Mouse (Mus musculus): ENCODE results near the gene Tspan31.
A peak's percentile ranks its signal among the peaks of the same experiment; 100 is the strongest.
"Not testable (repeated sequence)": the region's sequence is repeated elsewhere in the genome, so short reads cannot be mapped to it uniquely, and the experiment has no call there.

The Tspan31 gene

DNA sequence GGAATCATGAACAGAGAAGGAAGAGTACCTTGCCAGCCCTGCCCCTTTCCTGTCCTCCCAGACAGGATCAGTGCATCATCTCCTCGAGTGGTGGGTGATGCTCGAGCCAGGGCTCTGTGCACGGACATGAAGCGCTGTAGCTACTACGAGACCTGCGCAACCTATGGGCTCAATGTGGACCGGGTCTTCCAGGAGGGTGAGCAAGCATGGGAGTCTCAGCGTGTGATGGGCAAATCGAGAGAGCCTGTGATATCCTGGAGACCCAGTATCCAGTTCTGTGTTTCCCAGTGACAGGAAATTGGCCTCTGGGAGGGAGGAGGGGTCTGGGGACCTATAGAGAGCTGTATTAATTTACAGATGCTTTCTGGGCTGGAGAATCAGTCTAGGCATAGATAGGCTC is 15.0 kb upstream of the Tspan31 start:
- DNase-seq (ENCODE audit: extremely low spot score, low spot score) = no peak

DNA sequence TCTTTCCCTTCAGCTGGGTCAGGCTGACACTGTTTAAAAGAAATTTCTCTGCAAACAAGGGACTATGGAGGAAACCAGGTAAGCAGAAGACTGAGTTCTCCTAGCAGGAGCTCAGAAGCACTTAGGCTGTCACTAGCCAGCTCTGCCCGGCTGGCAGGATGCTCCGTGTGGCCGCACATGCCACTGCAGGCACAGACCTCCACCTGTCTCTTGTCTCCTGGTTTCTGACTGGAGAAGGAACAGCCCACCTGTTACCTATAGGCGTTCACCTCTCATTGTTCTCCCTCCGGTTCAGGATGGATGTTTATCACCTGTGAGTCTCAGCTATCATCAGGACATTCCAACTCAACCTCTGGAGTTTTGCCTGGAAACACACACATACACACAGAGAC is 13.8 kb upstream of the Tspan31 start:
- no peak for DNase-seq (ENCODE audit: extremely low spot score, low spot score)

DNA sequence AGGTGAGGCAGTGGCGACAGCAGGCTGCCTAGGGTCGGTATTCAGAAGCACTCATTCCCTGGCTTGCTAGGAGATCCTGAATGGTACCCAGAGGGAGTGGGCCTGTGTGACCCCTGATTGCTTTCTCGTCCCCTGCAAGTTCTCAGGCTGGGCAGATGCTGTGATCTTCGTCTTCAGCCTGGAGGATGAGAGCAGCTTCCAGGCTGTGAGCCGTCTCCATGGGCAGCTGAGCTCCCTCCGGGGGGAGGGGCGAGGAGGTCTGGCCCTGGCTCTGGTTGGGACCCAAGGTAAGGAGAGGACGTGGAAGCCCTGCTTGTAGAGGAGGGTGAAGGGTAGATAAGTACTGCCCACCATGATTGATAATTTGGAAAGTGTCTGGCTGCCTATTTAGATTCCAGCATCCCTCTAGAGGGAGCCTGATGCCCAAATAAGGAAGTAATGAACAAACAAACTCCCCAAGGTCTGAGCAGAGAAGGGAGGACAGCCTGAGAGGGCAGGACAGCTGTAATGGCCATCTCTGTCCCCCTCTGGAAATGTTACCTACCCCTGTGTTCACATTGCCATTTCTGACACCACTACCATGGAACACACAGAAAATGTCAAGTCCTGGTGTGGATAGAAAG is 13.3 kb upstream of the Tspan31 start:
- DNase-seq (ENCODE audit: extremely low spot score, low spot score) = no peak

DNA sequence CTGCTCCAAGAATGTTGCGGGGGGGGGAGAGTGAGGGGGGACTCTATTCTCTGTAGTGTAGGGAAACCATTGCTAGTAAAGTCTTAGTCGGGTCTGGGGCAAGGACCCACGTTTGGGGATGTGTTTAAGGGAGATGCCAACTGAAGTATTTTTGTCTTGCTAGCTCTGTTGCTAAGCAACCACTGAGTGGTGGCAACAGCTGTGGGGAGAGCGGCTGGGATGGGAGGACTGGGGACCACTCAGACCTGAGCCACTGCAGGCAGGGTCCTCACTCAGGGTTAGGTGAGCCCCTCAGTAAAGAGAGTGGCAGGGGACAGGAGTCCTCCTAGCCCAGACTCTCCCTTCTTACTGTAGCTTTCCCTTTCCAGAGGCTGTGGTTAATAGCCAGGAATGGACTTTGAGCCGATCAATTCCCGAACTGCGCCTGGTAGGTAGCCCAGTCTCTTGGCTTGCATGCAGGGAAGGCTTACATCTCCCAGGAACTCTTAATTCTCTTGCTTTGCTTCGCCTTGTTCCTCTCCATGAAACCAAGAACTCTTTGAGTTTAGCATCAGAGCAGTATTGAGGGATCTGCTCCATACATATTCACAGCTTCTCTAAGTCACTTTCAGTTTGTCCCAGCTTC is 12.0 kb upstream of the Tspan31 start:
- peak; percentile 56 for DNase-seq (ENCODE audit: extremely low spot score, low spot score)

DNA sequence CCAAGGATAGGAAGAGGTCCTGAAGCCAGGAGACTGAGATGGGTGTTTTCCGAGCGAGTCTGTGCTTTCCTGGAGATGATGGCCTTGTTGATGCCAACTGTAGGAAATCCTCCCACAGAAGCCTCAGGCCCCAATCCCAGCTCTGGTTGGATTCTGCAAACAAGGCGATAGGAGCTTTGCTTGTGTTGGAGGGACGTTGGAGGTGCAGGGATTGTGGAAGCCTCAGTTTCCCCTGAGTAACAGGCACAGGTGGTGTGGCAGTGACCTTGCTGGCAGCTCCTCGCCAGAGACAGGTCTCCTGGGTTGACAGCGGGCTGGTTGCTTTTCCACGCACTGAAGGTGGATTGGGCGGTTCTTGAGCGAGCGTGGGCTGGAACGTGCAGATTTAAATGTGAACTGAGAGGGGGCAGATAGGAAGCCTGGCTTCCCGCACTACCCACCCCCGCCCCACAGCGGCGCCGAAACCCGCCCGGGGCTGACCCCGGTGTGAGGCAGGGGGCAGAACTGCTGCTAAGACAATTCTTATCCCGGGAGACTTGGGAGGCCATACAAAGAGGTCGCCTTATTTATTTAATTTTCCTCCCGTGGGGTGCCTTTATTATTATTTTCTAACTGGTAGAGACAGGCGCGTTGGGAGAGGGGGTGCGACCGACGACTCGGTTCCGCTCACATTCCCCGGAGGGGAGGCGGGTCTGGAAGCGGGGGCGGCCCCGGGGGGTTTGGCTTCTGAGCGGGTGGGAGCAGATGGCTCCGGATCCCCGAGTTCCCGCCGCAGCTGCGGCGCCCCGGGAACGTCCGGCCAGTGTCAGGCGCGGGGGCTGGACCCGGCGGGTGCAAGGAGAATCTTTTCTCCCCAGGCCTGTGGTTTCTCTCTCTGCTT is 11.1 kb upstream of the Tspan31 start:
- DNase-seq (ENCODE audit: extremely low spot score, low spot score) = peak; percentile 44

DNA sequence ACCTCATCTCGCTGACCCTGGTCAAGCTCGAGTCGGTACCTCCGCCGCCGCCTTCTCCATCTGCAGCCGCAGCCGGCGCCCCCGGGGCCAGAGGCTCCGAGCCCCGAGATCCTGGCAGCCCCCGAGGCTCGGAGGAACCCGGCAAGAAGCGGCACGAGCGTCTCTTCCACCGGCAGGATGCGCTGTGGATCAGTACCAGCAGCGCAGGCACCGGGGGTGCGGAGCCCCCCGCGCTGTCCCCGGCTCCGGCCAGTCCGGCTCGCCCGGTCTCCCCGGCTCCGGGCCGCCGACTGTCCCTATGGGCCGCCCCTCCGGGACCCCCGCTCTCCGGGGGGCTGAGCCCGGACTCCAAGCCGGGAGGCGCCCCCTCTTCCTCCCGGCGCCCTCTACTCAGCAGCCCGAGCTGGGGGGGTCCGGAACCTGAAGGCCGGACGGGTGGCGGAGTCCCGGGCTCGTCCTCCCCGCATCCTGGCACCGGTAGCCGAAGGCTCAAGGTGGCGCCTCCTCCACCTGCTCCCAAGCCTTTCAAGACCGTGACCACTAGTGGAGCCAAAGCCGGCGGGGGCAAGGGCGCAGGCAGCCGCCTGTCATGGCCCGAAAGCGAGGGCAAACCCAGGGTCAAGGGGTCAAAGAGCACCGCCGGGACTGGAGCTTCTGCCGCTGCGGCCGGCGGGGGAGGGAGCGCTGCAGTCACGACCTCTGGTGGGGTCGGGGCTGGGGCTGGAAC is 9.8 kb upstream of the Tspan31 start:
- DNase-seq (ENCODE audit: extremely low spot score, low spot score) = peak; percentile 48

DNA sequence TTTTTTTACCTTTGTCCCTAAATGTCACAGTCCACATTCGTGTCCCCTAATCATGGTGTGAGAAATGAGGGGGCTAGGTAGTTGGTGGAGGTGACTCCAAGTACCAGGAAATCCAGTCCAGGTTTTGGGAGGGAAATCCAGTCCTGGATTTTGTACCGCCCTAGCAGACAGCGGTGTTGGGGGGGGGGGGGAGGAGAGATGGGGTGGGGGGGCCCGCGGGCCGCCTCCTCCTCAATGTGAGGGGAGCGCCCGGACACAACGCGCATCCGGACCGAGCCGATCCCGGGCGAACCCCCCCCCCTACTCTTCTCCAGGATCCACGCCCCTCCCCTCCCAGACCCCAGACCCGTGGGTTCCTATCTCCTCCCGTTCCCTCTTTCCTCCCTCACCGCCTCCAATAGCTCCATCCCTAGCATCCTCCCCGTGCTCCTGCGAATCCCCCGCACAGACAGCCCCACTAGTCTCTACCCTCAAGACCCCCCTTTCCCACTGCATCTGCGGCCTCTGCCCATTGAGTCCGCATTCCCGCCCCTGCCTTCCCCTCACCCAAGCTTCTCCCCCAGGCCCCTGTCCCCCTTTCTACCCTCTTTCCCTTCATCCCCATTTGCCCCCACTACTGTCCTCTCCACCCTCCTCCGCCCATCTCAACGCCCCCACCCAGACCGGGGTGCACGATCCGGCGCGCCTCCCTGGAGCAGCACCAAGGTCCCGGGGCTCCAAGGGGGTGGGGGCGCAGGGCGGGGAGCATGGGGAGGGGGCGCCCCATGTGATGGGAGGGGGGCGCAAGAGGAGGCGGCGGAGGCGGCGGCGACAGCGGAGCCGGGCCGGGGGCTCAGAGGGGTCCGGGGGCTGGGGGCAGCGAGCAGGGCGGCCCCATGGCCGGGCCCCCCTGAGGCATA is 8.9 kb upstream of the Tspan31 start:
- DNase-seq (ENCODE audit: extremely low spot score, low spot score) = peak; percentile 74

DNA sequence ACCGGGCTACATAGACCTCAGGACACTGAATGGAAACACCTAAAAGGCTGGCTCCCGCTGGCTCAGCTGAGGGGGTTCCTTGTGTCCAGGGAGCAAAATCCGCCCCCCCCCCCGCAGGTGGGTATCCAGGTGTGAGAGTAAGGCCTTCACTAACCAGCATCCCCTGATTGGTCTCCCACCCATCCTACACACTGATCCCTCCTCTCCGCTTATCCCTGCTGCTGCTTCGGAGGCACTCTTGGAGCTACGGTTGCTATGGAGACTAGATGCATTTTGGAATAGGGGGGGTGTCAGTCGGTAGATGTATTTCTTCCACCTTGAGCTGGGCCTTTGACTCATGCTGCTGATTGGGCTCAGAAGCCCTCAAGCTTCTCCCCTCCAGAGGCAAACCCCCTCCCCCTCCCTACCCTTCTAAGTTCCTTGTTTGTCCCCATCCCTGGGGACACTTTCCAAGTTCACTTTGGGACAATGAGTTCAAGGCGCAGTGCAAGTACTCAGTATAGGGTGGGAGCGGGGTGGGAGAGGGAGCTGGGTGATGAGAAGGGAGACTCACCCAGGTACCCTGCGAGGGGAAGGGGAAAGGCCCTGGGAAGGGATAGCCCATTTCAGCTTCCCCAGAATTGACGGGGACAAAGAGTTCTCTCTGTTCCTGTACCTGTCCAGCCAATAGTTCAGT is 8.1 kb upstream of the Tspan31 start:
- no peak for DNase-seq (ENCODE audit: extremely low spot score, low spot score)

DNA sequence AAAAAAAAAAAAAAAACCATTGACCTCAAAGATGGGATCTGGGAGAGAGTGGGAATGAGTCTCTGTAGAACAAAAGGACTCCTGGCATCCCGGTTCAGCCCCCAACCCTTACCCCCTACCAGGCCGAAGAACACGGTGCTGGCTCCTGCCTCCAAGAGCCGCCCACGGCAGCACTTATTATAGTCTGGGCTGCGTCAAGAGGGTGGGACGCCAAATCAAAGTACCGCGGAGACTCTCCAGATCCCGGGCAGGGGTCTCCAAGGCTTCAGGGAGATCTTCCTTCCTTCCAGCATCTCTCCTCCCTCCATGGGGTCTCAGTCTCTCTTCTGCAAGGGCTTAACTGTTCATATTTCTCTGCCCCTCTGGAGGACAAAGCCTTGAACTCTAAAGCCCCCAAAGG is 7.5 kb upstream of the Tspan31 start:
- no peak for DNase-seq (ENCODE audit: extremely low spot score, low spot score)

DNA sequence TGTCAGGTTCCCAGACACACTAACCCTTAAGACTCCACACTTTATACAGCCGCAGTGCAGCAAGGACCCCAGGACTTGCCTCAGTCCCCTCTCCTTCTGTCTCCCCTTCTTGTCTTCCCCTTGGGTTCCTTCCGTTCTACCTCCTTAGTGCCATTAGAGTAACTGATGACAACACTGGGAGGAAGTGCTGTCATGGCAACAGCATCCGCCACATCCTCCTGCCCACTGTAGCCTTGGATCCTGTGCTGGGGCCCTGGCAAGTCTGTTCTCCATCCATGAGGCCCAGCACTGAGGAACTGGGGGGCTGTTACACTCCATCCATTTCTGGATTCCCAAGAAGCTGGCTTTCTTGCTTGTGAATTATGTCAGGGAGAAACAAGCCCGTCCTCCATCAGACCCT is 6.0 kb upstream of the Tspan31 start:
- DNase-seq (ENCODE audit: extremely low spot score, low spot score) = no peak

DNA sequence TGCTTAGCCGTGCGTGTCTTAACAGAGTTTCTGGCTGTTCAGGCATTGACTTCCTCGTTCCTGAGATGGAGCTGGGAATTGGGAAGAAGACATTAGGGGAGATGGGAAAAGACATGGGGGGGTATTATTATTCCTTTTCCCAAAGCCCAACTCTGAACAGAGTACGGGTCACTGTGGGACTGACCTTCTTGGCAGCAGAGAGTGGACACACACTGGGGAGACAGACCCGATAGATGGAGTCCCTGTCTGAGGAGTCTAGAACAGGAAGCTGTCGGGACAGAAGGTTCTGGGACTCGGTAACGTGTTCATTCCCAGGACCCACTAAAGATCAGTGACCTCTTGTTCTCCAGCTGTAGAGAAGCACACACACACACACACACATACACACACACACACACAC is 5.6 kb upstream of the Tspan31 start:
- DNase-seq (ENCODE audit: extremely low spot score, low spot score) = no peak

DNA sequence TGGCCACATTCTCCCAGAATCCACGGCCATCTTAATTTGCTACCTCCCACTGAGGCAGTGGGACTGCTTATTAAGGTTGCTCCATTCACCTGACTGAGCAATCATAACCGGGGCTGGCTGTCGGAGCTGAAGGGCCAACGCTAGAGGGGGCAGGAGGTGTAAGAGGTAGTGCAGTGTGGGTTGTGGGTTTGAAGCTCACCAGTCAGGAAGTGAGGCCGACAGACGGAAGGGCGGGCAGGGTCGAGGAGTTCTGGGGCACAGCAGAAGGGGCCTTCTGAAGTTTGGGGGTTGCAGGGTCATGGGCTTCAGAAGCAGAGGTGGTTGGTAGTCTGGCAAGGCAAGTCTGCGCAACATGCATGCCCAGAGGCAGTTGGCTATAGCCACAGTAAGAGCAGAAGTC is 5.0 kb upstream of the Tspan31 start, which contains the start of gene Agap2:
Agap2 (plus strand) TSS at position 205 of the 400 bp plus-strand sequence.
- no peak for DNase-seq (ENCODE audit: extremely low spot score, low spot score)

DNA sequence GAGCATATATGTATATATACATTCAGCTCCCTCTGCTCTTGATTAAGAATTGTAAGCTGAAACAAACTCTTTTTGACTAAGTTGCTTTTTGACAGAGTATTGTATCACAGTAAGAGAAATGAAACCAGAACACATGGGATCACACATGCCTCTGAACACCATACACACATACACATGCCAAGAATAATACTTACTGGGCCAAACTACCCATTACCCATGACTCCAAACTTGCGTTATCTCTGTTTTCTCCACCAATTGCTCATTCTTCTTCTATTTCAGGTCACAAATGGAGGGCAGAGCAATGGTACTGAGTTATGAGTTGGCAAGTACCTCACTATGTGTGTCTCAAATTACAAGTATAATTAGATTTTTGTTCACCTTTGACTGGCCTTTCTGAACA is 3.9 kb upstream of the Tspan31 start:
- DNase-seq (ENCODE audit: extremely low spot score, low spot score) = no peak

DNA sequence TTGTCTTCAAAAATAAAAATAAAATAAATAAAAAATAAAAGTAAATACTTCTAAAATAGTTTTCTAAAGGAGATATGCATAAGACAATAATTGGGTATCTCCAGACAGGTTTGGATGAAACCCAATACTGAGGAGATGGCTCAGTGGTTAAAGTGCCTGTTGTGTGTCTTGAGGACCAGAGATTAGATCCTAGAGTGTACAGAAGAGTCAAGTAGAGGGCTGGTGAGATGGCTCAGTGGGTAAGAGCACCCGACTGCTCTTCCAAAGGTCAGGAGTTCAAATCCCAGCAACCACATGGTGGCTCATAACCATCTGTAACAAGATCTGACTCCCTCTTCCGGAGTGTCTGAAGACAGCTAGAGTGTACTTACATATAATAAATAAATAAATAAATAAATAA is 2.9 kb upstream of the Tspan31 start:
- DNase-seq (ENCODE audit: extremely low spot score, low spot score) = not testable (repeated sequence)

DNA sequence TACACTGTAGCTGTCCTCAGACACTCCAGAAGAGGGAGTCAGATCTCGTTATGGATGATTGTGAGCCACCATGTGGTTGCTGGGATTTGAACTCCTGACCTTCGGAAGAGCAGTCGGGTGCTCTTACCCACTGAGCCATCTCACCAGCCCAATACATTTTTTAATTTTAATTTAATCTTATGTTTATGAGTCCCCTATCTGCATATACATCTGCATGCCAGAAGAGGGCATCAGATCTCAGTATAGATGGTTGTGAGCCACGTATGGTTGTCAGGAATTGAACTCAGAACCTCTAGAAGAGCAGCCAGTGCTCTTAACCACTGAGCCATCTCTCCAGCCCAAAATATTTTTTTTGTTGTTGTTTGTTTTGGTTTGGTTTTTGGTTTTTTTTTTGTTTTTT is 2.2 kb upstream of the Tspan31 start:
- DNase-seq (ENCODE audit: extremely low spot score, low spot score) = not testable (repeated sequence)

DNA sequence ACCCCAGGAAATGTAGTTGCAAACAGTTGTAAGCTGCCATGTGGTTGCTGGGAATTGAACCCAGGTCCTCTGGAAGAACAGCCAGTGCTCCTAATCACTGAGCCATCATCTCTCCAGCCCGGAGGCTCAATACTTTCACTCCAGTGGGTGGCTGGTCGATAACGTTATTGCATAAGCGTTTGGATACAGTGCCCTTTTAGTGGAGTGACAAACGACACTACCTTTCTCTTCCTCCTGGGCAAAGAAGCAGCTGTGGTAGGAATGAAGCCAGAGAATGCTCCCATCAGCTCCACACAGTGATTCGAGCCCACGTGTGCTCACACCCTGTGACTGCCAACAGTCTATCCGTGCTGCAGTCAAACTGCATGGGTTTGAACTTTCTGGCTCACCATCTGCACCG is 1.1 kb upstream of the Tspan31 start:
- DNase-seq (ENCODE audit: extremely low spot score, low spot score) = no peak

DNA sequence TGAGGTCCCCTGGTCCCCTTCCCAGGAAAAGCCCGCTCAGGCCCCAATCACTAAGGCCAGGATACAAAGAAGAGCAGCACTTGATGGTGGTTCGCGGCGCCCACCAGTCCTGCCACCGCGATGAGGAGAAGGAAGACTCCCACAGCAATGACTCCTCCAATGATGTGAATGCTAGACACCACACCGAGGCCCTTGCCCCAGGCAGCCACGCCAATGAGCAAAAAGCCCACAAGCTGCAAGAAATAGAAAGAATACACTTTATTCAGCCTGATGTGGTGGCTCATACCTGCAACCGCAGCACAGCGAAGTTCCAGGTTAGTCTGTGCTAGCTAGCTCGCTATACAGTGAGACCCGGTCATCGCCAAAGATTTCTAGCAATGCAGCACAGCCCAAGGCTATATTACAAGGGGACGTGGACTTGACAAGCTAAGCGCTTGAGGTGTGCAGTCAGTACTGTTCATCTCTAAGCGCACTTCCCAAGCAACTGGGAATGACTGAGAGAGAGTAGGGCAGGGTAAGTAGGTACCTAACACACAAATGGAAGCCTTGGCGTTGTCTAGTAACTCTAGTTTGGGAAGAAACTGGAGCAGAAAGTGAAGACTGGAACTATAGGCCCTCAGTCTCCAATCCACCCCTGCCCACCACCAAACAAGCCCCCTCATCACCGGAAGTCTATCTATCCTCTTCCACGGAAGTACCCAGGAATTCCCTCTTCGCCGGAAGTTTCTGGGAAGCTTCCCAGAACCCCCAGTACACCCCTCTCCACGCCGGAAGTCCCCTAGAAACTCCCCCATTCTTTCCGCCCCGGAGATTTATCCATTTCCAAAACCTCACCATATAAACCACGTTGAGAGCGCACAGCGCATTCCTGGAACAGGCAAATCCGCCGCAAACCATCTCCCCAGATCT is 529 bp downstream of the Tspan31 start:
- DNase-seq (ENCODE audit: extremely low spot score, low spot score) = peak; percentile 50

DNA sequence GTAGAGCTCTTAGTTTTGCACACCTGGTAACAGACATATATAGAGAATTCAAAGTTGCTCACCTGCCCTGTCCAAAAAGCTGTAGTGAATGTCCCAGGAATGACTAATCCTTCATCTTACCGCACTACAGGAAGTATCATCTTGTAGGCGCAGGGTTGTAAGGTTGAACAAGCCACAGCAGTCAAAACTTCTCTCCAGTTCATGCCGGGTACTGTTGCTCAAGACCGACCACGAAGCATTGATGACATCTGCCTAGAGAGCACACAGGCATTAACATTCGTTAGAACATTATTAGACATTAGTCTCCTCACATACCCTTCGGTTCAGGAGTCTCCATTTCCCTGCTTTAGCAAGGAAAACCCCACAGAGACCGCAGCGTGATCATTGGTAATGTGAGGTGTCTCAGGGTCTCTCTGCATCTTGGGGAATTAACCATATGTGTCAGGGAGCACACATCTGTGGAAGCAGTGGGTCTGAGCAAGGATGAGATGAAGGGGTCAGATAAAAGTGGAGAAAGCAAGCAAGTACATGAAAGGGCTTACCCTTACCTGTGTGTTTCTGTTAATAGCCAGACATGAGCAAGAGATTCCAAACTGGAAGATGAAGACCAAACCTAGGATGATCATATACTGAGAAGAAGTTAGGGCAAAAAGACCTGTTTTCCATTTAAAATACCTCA is 1.6 kb downstream of the Tspan31 start:
- DNase-seq (ENCODE audit: extremely low spot score, low spot score) = no peak
